Comparison of ENCODE assay signal across 9 mouse cellular contexts in the genomic region with DNA sequence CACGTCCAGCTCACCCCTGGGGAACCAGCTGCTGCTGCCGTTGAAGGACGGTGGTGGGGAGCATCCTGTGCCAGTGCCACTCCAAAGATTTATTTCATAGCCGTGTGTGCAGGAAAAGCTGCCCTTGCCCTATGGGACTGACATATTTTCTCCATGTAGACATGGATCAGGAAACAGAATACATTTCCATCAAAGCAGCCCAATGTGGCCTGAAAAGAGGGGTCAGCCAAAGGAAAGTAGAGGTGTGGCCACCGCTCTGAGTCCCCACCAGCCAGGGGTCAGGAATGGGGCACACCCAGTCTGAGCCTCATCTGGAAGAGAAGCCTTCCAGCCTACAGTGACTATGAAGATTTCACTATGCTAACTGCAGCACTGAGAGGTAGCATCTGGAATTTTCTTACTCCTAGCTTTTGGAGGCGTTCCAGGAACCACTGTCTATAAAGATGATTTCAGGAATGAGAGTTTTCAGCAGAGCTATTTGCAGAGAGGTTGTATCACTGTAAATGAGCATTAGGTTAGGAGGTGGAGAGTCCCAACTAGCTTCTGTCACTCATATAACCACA.
DNase-seq lines count a peak whose midpoint lies in the region; ATAC-seq lines count a peak whose summit lies in the region.
"Had no signal": no experiment of that assay in that cellular context is flagged by ENCODE, and none has a peak within 500 bp of the region (broad histone marks: within the 10 kb centered on the region; RNA-seq: fewer than 3 reads in every experiment).

No protein-coding gene starts in this region.

- intact Hi-C loops in left cerebral cortex, postnatal 14 days (cut with DNase I): no loop called here
- intact Hi-C loops in heart, postnatal 25 days (cut with DNase I): no loop called here

- peak; percentile 24 to 32 for DNase-seq in left cerebral cortex, postnatal 14 days (ENCODE audit: low spot score in 2 of 2)
- DNase-seq in left cerebral cortex, adult 11 months (ENCODE audit: low spot score): no peak
- DNase-seq in adrenal gland, postnatal 36 days: peak; percentile 31 to 56
- DNase-seq in heart, postnatal 25 days (ENCODE audit: low spot score): peak; percentile 3
- DNase-seq in mesoderm, embryonic 11.5 days (ENCODE audit: low read depth, low spot score): peak; percentile 41
- no peak for DNase-seq in ovary, adult 18-20 months (ENCODE audit: low spot score)
- no peak for DNase-seq in c-Kit-positive CD71-positive TER-119-positive erythroid progenitor cells, embryonic 14.5 days (ENCODE audit: low spot score)
- DNase-seq: cerebellum, postnatal 25 days had no signal

- no peak for ATAC-seq in megakaryocyte, adult 5-6 weeks (ENCODE audit: poor library complexity, severe bottlenecking)

Comparison
In these comparisons a context has a peak if more than half of its experiments do, and no peak if none do; other contexts are left out.
1. DNase-seq: peak in left cerebral cortex, postnatal 14 days (2 of 2), adrenal gland, postnatal 36 days (2 of 2), heart, postnatal 25 days (single experiment) and mesoderm, embryonic 11.5 days (single experiment); none in left cerebral cortex, adult 11 months (single experiment), ovary, adult 18-20 months (single experiment) and c-Kit-positive CD71-positive TER-119-positive erythroid progenitor cells, embryonic 14.5 days (single experiment).